Mouse (Mus musculus) left cerebral cortex, adult 18-20 months (tissue): Measurements from ENCODE around the gene Eif4a3. TPM values are rescaled to one million over a fixed set of nuclear protein-coding genes. Genes with fewer than 3 reads are reported as not detected.

Source experiments
- DNase-seq, 2 experiments: peaks; one replicate each; pipeline ENCODE4 v3.0.0; 2021 to 2022; ENCODE audit warnings: low spot score in 2 of 2, mixed read lengths in 1 of 2
- long read RNA-seq, 2 experiments: library from polyadenylated mRNA; stranded (forward); transcript quantifications; one replicate each; pipeline ENCODE4 v2.0.0; 2021
- total RNA-seq, 2 experiments: library from RNA; stranded (reverse); gene quantifications; 2 replicates each; pipeline ENCODE4 v1.2.3; 2021

Gene Eif4a3
- 10 to 100 TPM; 75.9 to 83.0 TPM for total RNA-seq
- long read RNA-seq, experiment 1, transcript Eif4a3-201 (12 exons, 1,509 nt) = major isoform, 145 of 168 reads
- long read RNA-seq, experiment 1, partial matches to known transcripts = 20 of 168 reads
- long read RNA-seq, experiment 1, other reads (novel, unspliced or antisense) = 3 of 168 reads
- long read RNA-seq, experiment 2, transcript Eif4a3-201 (12 exons, 1,509 nt) = major isoform, 96 of 112 reads
- long read RNA-seq, experiment 2, partial matches to known transcripts = 12 of 112 reads
- long read RNA-seq, experiment 2, other reads (novel, unspliced or antisense) = 4 of 112 reads

- DNase-seq = peak; percentile 96 to 97
These were observed at the start of gene Eif4a3 for GRCm38 (mm10) chr11:119299391-119300245. Gene Eif4a3, minus strand, starts transcription at chr11:119300089.

- no peak for DNase-seq
These were observed 47.2 kb upstream of the Eif4a3 start for GRCm38 (mm10) chr11:119347125-119347524.

- no peak for DNase-seq
These were observed 45.0 kb upstream of the Eif4a3 start for GRCm38 (mm10) chr11:119344865-119345264.

- no peak for DNase-seq
These were observed 44.3 kb upstream of the Eif4a3 start for GRCm38 (mm10) chr11:119344178-119344577.

- peak; percentile 63 to 77 for DNase-seq
These were observed 39.7 kb upstream of the Eif4a3 start for GRCm38 (mm10) chr11:119339637-119340036.

GRCm38 (mm10) chr11:119339179-119339578 lies 39.3 kb upstream of the Eif4a3 start:
- no peak for DNase-seq

- DNase-seq = no peak
These were observed 38.6 kb upstream of the Eif4a3 start for GRCm38 (mm10) chr11:119338271-119339059.

GRCm38 (mm10) chr11:119331970-119332369 lies 32.1 kb upstream of the Eif4a3 start:
- DNase-seq = no peak

GRCm38 (mm10) chr11:119330592-119330991 lies 30.7 kb upstream of the Eif4a3 start:
- peak in 1 of 2 experiments; percentile 19 for DNase-seq

GRCm38 (mm10) chr11:119325068-119325467 lies 25.2 kb upstream of the Eif4a3 start:
- DNase-seq = no peak

GRCm38 (mm10) chr11:119322521-119322920 lies 22.6 kb upstream of the Eif4a3 start:
- no peak for DNase-seq

- no peak for DNase-seq
These were observed 16.8 kb upstream of the Eif4a3 start for GRCm38 (mm10) chr11:119316720-119317119.

GRCm38 (mm10) chr11:119314252-119314936 lies 14.5 kb upstream of the Eif4a3 start:
- no peak for DNase-seq

GRCm38 (mm10) chr11:119310621-119311020 lies 10.7 kb upstream of the Eif4a3 start:
- no peak for DNase-seq

GRCm38 (mm10) chr11:119307916-119308315 lies 8.0 kb upstream of the Eif4a3 start:
- no peak for DNase-seq

- DNase-seq = no peak
These were observed 7.7 kb upstream of the Eif4a3 start, which contains the start of gene Card14 for GRCm38 (mm10) chr11:119307658-119307867. Gene Card14, plus strand, starts transcription at chr11:119307768.

GRCm38 (mm10) chr11:119306762-119307657 lies 7.1 kb upstream of the Eif4a3 start:
- DNase-seq = no peak

- DNase-seq = peak in 1 of 2 experiments; percentile 30
These were observed 5.2 kb upstream of the Eif4a3 start for GRCm38 (mm10) chr11:119304904-119305712.

- DNase-seq = no peak
These were observed 1.1 kb upstream of the Eif4a3 start for GRCm38 (mm10) chr11:119300986-119301385.
